Mouse (Mus musculus) megakaryocyte, adult 5-6 weeks (primary cell): ENCODE data around the gene Cnih4. TPM values are rescaled to one million over a fixed set of nuclear protein-coding genes. Genes with fewer than 3 reads are reported as not detected.
A peak's percentile ranks its signal among the peaks of the same experiment; 100 is the strongest.

ENCODE experiments used
- ATAC-seq: 2 replicates; pipeline ENCODE4 v1.8.0; 2016; ENCODE audit warnings: mild to moderate bottlenecking, inconsistent platforms; ENCODE audit not compliant: poor library complexity, severe bottlenecking
- total RNA-seq, 2 experiments: library from RNA; stranded (forward) in 1 of 2; stranded (reverse) in 1 of 2; fragments of 153-499, 151-499 nt in 1 of 2; fragments of 221-1000, 200-1000 nt in 1 of 2; gene quantifications; 2 replicates each; pipeline versions ENCODE4 v1.2.3 to v1.2.4; 2015 to 2017

Cnih4 gene
- total RNA-seq (2015) (95.3 and 111 TPM in 2 replicates), total RNA-seq (2017) (147 and 148 TPM in 2 replicates)

DNA sequence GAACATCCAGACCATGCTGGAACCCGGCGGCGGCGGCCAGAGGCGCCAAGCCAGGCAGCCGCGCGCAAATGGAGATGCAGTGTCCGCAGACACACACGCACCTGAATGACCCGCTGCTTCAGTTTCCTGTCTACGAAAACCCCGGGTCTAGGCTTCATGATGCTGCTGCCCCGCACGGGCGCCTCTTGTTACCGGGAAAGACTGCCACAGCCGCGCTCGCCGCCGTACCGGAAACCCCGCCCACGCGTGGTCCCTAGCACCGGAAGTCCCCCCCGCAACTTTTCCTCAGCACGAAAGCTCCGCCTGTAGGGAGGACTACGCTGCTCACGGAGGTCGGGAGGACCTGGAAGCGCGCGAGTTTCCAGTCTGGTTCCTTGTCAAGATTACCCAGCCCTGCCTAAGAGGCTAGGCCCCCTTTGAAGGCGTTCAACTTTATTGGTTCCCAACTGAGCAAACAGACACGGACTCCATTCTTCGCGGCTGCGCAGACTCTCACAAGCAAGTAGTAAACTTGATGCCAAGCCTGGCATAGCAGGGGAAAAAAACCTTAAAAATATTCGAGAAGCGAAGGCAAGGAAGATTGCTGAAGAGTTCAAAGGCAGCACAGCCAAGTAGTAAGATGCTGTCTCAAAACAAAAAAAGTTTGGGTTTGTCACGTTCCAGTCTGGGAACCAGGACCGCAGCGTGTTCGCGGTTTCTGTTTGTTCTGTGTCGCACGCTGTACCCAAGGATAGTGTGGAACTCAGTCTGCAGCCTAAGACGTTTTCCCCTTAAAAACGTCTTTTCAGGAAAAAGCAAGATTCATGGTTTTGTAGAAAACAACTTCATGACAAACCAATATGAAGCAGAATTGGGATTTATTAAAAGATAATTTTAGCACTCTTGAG lies at the start of gene Cnih4, which contains the start of gene Nvl:
Gene Cnih4 (plus strand): TSS at position 744 of the 887 bp plus-strand sequence.
Gene Nvl (minus strand): TSS at position 255 of the 887 bp plus-strand sequence.
- ATAC-seq, result peak; percentile 96

DNA sequence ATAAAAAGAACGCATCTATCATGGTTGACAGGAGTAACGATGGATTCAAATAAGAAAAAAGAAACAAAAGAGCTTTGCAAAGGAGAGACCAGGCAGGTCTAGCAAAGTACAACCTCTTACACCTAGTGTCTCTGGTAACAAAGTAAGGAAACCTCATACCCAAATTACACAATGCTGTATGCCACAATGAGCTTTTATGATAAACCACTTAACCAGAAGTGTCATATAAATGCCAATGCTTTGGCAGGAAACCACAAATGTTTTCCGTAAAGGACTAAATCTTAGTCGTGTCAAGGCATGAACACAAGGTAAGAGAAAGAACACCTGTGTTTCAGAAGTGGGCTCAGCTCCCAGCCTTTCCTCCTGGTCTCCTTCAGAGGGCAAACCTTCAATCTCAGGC lies 27.4 kb upstream of the Cnih4 start:
- ATAC-seq, result no peak

DNA sequence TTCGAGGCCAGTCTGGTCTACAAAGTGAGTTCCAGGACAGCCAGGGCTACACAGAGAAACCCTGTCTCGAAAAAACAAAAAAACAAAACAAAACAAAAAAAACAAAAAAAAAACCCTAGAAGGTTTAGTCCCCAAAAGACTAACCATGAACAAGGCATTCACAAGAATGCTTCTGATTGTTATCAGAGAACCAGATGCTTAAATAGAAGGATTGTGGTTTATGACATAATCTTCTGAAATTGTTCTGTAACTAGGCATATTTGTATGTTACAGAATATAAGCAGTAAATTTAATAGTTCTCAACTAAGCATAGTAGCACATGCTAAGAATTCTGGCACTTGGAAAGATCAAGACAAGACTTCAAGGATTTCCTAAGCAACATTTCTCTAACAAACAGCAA lies 20.3 kb upstream of the Cnih4 start:
- ATAC-seq, result no peak

DNA sequence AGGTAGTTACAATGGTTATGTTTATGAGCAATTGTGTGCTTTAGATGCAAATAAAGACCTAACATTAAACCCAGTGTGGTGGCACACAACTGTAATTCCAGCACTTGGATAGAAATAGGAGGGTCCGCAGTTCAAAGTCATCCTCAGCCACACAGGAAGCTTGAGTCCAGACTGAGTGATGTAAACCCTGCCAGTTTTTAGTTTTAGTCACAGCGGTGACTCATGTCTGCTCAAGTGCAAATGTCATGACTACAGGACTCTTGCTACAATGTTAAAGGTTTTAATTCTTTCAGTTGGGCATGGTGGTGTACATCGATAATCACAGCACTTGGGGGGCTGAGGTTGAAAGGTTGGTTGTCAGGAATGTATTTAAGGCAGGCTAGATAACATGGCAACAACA lies 18.6 kb upstream of the Cnih4 start:
- no peak for ATAC-seq

DNA sequence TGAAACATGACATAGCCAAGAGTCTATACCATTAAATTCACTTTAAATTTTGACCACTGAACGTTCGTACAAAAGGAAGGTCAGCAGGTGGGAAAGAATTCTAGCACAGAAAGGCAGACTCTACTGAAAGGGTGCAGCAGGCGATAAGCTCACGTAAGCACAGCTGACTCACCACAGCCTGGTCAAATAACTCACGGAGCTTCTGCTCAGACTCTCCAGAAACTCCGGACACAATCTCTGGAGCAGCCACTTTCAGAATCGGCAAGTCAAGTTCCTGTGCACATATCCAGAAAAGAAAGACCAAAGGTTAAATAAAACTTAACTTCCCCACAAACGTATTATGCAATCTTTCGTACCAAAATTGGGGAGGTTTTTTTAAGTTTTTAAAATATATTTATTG lies 17.7 kb upstream of the Cnih4 start:
- ATAC-seq, result no peak

DNA sequence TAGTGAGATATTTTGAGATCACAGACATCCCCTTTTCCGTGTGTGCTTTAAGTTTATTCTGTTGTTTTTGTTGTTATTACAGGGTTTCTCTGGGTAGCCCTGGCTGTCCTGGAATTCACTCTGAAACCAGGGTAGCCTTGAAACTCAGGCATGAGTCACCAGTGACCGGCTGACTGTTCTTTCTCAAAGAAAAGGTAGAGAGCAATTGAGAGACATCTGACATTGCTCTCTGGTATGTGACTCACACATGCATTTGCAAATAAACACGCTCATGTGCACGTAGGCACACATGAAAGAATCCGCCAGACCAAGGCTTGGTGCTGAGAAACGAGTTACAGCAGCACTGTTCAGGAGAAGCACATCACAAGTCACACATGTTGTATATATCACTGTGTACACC lies 12.6 kb upstream of the Cnih4 start:
- no peak for ATAC-seq

DNA sequence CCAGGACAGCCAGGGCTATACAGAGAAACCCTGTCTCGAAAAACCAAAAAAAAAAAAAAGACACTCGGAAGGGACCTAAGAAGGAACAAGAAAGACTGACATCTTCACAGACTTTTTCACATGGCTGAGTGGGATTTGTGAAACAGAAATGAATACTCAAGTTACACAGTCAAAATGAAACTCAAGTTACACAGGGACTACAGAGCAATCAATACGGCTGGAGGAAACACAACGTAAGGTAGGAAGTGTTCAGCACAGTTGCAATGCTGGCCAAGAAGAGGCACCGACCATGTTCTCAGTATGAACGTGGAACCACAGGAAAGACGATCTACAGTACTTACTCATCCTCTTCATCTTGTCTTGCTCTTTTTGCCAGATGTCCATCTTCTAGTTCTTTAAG lies 5.8 kb upstream of the Cnih4 start:
- ATAC-seq, result no peak

DNA sequence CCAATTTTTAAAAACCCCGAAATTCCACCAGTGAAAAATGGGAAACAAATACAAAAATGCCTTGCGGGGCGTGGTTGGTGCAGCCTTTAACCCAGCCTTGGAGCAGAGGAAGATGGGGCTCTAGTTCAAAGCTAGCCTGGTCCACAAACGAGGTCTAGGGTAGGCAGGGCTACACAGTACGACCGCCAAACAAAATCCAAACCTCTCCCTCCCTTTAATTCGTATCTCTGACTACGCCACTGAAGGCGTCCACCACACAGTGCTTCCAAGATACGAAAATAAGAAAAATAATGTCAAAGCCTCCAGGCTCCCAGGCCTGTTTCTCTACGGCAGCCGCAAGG lies 914 bp upstream of the Cnih4 start:
- ATAC-seq, result peak; percentile 14; the same call in 1 of the 2 replicates

DNA sequence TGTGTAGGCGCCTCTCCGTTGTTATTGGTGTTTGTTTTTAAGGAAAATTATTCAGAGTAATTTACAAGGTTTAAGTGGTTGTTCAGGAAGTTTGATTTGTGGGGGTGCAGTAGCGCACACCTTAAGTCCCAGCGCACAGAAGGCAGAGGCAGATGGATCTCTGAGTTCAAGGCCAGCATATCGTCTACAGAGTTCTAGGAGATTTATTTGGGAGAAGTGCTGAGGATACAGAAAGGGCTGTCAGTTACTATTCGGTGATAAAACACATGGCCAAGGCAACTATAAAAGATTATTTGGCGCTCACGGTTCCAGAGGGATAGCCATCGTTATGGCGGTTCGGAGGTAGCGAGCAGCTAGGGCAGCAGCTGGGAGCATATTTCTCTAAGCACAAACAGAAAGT lies 473 bp downstream of the Cnih4 start:
- ATAC-seq, result no peak

DNA sequence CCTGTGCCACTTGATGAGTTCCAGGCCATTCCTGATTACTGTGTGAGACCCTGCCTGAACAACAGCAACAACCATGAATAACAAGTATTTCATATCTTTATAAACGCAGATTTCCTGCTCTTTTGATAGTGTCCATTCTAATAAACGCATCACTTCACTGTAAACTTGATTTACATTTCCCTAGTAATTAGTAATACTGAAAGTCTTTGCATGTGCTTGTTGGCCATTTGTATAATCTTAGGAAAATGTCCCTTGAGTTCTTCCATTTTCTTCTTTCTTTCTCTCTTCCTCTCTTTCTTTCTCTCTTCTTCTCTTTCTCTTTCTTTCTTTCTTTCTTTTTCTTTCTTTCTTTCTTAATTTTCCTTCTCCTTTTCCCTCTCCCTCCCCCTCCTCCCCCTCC lies 1.7 kb downstream of the Cnih4 start:
- ATAC-seq, result no peak

DNA sequence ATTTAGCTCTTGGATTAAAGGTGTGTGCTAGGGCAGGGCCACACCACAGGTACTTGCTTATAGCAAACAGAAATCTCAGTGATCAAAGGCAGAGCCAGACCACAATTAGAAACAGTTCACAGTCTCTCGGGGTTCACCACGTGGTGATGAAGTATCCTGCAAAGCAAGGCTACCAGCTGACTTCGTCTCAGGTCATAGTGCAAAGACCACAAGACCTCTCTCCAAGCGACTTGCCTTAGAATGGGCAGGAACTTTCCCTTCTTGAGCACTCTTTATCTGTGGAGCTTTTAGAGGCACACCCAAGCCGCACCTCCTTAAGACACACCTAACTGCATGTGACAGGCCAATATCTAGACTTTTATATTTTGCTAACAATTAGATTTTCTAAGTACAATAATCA lies 4.0 kb downstream of the Cnih4 start:
- ATAC-seq, result no peak

DNA sequence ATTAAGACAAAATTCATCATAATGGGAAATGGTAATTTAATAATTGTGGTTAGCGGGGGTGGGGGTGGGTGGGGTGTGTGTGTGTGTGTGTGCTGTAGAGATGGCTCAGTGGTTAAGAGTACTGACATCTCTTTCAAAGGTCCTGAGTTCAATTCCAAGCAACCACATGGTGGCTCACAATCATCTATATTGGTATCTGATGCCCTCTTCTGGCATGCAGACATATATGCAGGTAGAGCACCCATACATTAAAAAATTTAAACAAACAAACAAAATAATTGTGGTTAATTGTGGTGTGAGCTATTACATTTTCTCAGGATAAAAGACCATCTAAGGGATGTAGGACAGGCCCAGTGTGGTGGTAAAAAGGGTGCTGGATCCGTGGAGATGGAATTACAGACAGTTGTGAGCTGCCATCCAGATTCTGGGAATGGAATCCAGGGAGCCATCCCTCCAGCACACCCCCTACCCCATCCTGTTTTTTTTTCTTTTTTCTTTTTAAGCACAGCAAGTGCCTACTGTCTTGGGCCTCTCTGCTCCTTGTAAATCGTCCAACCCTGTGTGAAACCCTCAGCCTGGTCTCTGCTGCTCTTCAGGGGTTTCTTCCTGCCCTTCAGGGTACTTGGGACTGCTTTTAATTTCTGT lies 5.0 kb downstream of the Cnih4 start:
- ATAC-seq, result no peak

DNA sequence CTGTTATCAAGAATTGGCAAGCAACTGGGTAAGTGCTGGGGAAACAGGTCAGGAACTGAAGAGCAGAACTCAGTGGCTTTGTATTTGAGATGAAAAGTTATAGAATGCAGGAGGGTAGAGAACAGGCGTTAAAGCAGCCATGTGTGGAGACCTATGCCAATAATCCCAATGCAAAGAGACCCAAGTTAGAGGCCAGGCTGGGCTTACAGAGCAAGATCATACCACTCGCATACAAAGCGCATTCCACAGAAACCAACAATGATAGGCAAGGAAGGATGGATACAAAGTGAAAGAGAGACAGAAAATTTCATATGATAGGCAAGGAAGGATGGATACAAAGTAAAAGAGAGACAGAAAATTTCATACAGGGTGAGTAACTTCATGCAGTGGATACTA lies 5.9 kb downstream of the Cnih4 start:
- ATAC-seq, result no peak

DNA sequence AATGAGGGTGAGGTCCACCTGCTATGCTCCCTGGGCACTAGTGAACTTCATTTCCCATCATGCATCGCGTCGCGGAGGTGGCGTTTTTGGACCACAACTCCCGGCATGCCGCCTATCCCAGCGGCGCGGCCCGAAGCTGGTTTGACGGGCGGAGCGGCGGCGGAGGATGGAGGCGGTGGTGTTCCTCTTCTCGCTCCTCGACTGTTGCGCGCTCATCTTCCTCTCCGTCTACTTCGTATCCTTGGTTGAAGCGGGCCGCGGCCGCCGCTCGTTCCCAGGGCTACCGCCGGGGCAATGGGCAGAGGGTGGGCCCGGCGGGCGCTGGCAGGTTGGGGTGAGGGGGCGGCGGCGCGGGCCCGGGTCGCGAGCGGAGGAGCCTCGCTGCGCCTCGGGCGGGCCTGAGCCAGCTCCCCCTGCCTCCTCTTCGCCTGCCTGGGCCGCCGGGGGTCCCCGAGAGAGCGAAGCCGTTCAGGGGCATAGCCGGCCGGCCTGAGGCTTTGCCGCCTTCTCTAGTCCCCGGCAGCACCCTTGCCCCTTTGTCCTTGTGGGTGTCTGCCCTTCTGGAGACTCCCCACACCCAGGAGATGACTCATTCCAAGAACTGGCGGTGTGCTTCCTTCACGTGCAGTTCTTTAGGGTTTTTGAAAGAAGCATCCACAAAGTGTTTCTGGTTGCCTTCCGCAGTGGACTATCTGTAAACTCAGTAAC lies 6.5 kb downstream of the Cnih4 start:
- ATAC-seq, result peak; percentile 99

DNA sequence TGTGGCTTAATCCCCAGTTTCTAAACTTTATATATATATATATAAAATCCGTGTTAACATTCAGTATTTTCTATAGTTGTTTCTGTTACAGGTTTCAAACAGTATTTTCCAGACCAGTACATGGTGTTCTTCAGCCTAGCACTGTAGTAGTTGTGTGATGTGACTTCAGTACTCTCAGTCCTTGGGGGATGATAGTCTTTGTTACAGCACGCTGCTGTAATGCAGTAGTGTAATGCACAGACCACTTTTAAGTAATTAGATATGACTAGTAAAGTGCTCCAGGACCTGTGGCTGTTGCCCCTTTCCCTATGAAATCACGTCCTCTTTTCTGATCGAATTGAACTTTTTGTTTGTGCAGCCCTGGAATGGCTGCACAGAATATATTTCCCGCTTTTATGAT lies 7.0 kb downstream of the Cnih4 start:
- no peak for ATAC-seq

DNA sequence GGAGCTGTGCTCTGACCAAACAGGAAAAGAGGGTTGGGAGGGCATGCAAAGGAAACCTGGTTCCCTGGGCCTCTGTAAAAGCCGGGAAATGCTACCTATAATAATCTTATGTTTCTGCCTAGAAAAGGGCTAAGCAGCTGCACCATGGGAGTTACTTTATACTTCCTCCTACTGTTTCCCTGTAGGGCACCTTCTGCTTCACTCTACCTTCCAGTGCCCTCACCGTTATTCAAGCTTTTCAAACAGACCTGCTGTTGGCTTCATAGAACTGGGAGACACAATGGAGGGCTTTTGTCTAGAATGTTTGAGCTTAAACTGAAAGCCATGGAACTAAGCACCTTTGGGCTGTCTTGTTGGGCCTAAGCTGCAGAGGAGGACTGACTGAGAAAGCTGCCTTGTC lies 23.3 kb downstream of the Cnih4 start:
- no peak for ATAC-seq

DNA sequence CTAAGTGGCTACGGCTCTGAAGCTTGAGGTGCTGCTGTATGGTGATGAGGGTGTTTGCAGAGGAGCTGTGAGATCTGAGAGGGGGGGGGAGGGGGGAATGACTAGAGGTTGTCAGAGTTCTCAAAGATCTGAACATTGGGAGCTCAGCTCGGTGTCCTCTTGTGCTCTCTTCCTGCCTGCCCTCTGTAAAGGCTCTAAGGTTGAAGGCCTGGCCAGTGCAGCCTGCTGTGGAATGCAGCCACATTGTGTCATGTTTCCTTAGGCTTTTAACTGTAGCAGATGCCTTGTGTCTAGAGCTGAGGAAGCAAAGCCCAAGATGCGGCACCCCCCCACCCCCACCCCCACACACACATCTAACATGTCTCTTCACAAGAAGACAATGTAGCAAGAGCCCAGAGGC lies 23.9 kb downstream of the Cnih4 start:
- no peak for ATAC-seq

DNA sequence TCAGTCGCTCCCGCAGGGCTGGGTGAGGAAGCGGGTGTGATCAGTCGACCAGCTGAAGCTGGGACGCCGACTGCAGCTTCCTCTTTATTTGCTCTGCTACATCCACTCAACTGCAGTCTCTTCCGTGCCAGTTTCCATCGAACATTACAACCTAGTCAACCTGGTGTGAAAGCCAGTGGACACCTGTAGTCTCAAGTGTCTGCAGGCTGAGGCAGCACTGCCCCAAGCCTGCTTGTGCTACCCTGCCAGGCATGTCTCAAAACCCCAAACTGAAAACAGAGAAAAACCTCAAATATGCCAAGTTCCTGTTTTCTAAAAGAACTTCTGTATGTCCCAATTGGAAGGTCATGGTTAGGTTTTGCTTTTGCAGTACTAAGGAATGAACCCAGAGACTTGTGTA lies 25.7 kb downstream of the Cnih4 start:
- ATAC-seq, result peak; percentile 93

DNA sequence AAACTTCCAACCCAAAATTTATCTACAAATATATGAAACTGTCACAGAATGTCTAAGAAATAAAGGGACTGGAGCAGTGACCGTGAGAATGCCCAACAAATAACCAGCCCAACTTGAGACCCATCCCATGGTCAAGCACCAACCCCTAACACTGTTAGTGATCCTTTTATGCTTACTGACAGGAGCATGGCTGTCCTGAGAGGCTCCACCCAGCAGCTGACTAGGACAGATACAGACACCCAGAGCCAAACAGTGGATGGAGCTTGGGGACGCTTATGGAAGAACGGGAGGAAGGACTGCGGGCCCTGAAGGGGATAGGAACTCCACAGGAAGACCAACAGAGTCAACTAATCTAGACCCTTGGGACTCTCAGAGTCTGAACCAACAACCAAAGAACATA lies 44.4 kb downstream of the Cnih4 start:
- ATAC-seq, result no peak

DNA sequence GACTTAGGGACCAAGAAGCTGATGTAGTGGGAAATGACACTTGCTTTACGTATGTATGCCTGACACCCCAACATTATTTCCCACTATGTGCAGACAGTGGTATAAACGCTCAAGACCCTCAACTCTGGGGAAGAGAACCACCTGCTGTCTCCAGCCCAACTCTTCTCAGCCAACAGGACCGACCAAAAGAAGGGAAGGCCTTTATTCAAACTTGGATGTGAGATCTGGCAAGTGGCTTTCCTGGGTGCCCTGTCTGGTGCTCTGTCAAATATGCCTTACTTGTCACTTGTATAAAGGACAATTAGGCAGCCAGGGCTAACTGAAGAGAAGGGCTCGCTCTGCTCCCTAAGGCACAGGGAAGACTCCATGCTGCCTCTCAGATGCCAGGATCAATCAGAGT lies 55.0 kb downstream of the Cnih4 start:
- ATAC-seq, result no peak

DNA sequence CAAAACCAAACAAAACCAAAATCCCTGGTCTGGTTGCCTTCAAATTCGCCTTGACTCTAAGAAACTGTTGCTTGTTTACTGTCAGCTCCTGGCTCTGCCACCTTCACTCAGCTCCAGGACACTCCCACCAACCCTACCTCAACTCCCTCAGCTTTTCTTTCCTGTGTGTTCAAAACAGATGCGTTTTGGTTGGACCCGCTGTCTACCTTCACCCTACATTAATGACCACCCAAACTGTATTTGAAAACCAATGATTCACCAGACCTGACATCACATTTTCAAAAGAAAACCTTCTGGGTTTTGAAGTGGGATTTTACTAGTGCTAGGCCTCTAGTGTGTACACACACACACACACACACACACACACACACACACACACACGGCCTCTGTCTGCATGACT lies 65.7 kb downstream of the Cnih4 start:
- ATAC-seq, result no peak
